Mouse (Mus musculus) 3134 (cell line): ENCODE measurements around the gene Gm21887.
"Not testable (repeated sequence)": the region's sequence is repeated elsewhere in the genome, so short reads cannot be mapped to it uniquely, and the experiment has no call there.

Experiments
- DNase-seq: peaks from one replicate; pipeline ENCODE4 v3.0.0-alpha.2; 2011; ENCODE audit warnings: low spot score; ENCODE audit not compliant: insufficient read length; ENCODE audit errors: extremely low read depth

The Gm21887 gene

DNA sequence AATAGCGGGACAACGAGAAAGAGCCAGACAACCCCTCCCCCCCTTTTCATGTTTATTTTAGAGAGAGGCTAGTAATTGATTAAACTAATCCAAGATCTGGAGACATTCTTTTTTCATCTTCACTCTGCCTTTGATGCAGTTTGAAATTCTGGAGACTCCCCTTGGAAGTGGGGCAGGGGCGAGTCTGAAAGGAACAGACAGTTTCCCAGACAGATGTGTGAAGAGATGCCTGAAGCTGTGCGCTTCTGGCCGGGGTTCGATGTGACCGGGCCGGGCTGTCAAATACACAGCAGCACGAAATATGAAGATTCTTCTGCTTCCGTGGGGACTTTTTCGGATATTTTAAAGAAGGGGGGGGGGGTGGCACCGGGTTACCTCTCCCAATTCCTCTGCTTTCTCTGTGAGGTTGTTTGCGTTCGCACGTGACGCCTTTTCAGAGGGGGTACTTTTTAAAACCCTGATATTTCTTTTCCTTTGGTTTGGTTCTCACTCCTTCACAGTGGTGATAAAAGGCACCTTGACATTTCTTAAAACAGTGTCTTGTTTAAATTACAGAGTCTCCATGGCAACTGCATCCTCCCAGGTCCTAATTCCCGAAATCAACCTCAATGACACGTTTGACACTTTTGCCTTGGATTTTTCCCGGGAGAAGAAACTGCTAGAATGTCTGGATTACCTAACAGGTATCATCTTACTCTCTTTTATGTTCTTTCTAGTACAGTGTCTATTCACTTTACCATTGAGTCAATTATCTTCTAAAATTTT is 25.9 kb upstream of the Gm21887 start:
- not testable (repeated sequence) for DNase-seq

DNA sequence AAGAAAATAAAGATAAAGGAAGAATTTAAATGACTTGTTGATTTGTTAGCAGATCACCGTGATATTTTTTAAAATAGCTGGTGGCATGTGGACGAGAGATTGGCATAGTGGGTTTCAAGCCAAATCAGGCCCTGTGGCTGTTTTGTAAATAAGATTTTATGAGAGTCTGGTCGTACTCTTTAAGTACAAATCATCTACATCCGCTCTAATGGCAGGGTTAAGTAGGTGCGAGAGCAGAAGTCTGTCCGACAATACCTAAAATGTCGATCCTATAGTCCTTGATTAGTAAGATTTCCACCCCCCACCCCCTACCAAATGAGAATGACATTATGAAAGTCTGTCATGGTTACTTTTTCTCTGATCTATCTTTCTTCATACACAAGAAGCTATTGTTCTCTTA is 25.1 kb upstream of the Gm21887 start:
- not testable (repeated sequence) for DNase-seq

DNA sequence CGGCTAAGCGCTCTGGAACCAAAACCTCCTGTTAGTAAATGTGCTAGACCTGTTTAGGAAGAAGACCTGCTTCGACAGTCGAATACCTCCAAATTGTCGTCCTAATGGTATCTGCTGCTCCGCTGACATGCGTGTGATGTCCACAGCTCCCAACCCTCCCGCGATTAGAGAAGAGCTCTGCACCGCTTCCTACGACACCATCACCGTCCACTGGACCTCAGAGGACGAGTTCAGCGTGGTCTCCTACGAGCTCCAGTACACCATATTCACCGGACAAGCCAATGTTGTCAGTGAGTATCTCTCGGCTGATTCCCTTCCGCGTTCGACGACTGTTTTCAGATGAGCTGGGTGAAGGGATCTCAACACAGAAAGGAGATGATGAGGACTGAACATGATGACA is 24.6 kb upstream of the Gm21887 start:
- not testable (repeated sequence) for DNase-seq

DNA sequence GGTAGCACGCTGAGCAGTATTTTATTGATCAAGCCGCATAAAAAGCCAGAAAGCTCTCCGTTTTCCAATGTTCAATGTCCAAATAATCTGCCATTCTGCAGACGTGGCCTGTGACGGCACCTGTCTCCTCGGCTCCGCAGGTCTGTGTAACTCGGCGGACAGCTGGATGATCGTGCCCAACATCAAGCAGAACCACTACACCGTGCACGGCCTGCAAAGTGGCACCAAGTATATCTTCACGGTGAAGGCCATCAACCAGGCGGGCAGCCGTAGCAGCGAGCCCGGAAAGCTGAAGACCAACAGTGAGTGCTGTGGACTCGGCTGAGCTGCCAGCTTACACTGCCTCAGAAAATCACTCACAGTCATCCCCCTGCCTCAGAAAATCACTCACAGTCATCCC is 23.7 kb upstream of the Gm21887 start:
- DNase-seq: not testable (repeated sequence)

DNA sequence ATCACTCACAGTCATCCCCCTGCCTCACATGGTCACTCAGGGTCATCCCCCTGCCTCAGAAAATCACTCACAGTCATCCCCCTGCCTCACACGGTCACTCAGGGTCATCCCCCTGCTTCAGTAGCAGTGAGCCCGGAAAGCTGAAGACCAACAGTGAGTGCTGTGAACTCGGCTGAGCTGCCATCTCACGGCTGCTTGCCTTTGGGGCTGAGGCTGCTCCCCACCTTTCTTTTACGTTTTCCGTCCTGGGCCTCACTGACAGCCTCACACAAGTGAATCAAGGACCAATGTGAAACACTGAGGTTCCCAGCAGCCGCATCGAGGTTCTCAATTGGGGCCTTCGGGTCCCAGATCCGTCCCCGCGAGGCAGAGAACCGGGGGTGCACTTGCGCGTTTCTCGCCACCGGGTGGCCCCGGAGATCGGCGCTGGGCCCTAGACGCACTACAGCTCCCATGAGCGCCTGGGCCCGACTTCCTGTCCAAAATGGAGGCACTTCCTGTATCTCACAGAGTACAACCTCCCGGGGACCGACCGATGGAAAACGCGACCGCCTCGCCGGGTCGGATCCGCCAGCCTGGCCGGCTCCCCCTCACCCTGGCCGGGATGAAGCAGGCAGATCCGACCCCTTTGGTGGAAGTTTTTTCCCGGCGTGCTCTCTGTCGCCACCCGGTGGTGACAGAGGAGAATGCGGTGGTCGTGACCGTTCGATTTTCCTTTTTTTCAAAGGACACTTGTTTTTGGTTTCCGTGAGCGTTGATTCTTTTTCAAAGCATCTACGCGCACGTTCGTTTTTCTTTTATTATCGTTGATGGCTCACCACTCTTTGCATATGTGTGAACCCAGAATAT is 22.7 kb upstream of the Gm21887 start:
- peak; percentile 75 for DNase-seq

DNA sequence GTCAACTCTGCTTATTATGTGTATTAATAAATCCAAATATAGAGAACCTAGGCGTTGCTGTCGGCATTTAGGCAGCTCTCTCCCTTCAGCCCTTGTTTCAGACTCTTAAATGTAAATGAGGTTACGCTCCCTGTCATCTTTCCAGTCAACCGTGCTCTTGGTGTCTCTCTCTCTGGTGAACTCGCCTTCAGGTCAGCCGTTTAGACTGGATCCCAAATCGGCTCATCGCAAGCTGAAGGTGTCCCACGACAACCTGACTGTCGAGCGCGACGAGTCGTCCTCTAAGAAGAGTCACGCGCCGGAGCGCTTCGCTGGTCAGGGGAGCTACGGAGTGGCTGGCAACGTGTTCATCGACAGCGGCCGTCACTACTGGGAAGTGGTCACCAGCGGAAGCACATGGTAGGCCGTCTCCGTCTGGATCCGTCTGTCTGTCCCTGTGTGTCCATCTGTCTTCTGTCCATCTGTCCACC is 22.1 kb upstream of the Gm21887 start:
- not testable (repeated sequence) for DNase-seq

DNA sequence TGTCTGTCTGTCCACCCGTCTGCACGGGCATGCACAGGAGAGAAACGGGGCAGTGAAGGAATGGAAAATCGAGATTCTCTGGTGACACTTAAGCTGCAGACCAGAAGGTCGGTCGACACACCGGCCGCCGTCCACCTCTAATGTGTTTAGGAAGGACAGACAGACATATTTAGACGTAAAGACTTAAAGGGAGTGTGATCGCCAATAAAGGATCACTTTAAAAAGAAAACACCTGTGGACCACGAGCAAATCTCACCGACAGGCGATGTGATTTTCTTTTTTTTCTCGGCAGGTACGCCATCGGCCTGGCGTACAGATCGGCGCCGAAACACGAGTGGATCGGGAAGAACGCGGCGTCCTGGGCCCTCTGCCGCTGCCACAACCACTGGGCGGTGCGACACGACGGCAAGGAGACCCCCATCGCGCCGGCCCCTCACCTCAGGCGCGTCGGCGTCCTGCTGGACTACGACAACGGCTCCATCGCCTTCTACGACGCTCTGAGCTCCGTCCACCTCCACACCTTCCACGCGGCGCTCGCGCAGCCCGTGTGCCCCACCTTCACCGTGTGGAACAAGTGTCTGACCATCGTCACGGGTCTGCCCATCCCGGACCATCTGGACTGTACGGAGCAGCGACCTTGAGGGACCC is 20.8 kb upstream of the Gm21887 start:
- DNase-seq: not testable (repeated sequence)

DNA sequence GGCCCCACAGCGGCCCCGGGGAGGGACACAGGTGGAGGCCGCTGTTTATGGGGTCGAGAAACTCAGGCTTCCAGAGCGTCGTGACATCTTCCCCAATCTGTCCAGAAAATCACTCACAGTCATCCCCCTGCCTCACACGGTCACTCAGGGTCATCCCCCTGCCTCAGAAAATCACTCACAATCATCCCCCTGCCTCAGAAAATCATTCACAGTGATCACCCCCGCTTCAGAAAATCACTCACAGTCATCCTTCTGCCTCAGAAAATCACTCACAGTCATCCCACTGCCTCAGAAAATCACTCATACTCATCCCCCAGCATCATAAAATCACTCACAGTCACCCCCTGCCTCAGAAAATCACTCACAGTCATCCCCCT is 20.3 kb upstream of the Gm21887 start:
- DNase-seq: not testable (repeated sequence)

DNA sequence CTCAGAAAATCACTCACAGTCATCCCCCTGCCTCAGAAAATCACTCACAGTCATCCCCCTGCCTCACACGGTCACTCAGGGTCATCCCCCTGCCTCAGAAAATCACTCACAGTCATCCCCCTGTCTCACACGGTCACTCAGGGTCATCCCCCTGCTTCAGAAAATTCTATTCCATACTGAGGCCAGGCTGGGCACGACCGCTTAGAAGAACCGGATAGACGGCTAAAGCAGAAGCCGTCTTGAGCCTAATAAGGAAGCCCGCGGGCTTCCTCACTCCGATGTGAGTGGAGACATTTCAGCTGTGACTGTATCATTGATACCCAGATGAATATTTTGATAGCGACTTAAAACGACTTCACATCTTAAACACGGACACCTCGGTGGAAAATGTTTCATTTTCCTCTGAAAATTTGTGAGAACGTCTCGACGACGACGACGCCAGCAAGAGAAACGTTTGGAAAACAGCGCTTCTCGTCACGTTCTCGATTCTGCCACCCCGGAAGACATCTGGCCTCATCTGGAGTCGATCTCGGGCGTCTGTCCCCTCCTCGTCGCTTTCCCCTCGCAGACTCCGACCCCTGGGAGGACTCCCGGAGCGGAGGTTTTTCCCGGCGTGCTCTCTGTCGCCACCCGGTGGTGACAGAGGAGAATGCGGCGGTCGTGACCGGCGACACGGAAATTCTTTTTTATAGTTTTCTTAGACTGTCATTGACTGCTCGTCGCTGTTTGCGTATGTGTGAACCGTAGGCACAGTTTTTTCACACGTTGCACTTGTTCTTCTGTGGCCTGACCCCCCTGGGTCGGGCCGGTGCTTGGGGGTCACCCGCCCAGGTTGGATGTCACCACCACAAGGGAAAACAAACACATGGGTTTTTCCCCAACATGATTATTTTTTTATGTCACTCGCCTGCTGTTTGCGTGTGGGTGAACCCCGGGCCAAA is 19.5 kb upstream of the Gm21887 start:
- DNase-seq: peak; percentile 70

DNA sequence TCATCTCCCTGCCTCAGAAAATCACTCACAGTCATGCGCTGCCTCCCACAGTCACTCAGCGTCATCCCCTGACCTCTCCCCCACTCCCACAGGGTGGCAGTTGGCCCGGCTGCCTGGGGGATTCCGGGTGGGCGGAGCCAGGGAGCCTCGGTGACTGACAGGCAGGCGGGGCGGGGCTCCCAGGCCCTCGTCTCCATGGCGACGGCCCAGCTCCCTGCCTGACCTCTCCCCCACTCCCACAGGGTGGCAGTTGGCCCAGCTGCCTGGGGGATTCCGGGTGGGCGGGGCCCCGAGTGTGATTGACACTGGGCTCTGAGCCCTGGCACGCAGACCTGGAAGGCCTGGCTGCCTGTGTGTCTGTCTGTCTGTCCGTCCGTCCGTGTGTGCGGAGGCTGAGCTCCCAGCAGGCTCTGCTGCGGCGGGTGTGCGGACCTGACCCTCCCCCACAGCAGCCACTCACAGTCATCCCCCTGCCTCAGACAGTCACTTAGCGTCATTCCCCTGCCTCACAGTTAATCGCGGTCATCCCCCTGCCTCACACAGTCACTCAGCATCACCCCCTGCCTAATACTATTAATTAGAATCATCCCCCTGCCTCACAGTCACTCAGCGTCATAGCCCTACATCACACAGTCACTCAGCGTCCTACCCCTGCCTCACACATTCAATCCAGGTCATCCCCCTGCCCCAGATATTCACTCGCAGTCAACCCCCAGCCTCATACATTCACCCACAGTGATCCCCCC is 18.2 kb upstream of the Gm21887 start:
- DNase-seq: peak; percentile 87

DNA sequence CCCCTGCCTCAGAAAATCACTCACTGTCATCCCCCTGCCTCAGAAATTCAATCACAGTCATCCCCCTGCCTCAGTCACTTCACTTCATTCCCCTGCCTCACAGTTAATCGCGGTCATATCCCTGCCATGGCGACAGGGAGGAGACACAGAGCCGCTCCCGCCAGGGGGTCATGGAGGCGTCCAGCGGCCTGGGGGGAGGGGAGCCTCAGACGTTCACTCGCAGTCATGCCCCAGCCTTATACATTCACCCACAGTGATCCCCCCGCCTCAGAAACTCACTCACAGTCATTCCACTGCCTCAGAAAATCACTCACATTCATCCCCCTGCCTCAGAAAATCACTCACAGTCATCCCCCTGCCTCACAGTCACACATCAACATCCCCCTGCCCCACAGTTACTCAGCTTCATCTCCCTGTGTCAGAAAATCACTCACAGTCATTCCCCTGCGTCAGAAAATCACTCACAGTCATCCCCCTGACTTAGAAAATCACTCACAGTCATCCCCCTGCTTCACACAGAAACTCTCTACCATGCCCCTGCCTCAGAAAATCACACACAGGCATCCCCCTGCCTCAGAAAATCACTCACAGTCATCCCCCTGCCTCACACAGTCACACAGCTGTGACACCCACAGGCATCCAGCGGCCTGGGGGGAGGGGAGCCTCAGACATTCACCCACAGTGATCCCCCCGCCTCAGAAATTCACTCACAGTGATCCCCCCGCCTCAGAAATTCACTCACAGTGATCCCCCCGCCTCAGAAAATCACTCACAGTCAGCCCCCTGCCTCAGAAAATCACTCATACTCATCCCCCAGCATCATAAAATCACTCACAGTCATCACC is 17.2 kb upstream of the Gm21887 start:
- not testable (repeated sequence) for DNase-seq

DNA sequence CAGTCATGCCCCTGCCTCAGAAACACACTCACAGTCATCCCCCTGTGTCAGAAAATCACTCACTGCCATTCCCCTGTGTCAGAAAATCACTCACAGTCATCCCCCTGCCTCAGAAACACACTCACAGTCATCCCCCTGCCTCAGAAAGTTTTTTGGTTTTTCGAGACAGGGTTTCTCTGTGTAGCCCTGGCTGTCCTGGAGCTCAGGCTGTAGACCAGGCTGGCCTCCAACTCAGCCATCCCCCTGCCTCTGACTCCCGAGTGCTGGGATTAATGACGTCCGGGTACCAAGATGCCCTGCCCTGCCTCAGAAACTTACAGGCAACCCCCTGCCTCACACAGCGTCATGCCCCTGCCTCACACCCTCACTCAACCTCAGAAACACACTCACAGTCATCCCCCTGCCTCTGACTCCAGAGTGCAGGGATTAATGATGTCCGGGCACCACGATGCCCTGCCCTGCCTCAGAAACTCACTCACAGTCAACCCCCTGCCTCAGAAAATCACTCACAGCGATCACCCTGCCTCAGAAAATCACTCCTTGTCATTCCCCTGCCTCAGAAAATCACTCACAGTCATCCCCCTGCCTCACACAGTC is 16.4 kb upstream of the Gm21887 start:
- not testable (repeated sequence) for DNase-seq

DNA sequence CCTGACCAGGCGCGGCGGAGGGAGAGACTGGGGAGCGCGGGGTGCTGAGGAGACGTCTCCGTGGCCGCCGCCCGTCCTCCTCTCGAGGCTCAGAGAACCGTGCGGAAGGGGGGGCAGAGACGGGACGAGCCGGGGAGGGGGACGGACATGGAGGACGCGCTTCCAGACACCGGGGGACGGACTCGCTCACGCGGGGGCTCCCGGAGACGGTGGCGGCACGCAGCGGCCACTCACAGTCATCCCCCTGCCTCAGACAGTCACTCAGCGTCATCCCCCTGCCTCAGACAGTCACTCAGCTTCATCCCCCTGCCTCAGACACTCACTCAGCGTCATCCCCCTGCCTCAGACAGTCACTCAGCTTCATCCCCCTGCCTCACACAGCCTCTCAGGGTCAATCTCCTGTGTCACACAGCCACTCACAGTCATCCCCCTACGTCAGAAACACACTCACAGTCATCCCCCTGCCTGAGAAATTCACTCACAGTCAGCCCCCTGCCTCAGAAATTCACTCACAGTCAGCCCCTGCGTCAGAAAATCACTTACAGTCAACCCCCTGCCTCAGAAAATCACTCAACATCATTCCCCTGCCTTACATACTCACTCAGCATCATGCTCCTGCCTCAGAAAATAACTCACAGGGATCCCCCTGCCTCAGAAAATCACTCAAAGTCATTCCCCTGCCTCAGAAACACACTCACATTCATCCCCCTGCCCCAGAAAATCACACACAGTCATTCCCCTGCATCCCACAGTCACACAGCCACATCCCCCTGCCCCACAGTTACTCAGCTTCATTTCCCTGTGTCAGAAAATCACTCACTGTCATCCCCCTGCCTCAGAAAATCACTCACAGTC is 15.2 kb upstream of the Gm21887 start:
- not testable (repeated sequence) for DNase-seq

DNA sequence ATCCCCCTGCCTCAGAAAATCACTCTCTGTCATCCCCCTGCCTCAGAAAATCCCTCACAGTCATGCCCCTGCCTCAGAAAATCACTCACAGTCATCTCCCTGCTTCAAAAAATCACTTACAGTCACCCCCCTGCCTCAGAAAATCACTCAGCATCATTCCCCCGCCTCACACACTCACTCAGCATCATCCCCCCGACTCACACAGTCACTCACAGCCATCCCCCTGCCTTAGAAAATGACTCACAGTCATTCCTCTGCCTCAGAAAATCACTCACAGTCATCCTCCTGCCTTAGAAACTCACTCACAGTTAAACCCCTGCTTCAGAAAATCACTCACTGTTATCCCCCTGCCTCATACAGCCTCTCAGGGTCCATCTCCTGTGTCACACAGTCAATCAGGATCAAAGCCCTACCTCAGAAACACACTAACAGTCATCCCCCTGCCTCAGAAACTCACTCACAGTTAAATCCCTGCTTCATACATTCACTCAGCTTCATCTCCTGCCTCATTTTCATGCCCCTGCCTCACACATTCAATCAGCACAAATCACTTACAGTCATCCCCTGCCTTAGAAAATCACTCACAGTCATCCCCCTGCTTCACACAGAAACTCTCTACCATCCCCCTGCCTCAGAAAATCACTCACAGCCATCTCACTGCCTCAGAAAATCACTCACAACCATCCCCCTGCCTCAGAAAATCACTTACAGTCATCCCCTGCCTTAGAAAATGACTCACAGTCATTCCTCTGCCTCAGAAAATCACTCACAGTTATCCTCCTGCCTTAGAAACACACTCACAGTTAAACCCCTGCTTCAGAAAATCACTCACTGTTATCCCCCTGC is 14.4 kb upstream of the Gm21887 start:
- peak; percentile 68 for DNase-seq

DNA sequence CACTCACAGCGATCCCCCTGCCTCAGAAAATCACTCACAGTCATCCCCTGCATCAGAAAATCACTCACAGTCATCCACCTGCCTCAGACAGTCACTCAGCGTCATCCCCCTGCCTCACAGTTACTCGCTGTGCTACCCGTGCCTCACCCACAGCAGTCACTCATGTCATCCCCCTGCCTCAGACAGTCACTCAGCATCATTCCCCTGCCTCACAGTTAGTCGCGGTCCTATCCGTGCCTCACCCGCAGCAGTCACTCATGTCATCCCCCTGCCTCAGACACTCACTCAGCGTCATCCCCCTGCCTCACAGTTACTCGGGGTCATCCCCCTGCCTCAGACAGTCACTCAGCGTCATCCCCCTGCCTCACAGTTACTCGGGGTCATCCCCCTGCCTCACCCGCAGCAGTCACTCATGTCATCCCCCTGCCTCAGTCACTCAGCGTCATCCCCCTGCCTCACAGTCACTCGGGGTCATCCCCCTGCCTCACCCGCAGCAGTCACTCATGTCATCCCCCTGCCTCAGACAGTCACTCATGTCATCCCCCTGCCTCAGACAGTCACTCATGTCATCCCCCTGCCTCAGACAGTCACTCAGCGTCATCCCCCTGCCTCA is 13.4 kb upstream of the Gm21887 start:
- peak; percentile 44 for DNase-seq

DNA sequence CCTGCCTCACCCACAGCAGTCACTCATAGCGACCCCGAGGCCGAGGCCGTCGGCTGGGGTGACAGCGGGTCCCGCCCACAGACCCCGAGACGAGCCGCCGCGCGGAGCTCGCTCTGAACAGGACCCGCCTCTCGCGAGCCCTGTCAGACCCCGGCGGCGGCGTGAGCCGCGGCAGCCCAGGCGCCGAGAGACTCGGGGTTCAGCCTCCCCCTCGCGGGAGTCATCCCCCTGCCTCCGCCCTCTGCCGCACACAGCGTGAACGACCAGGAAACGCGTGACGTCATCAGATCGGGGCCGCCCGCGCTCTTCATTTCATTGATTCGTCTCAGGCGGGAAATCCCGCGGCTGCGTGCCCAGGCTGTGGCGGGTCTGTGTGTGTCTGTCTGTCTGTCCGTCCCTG is 12.5 kb upstream of the Gm21887 start:
- peak; percentile 74 for DNase-seq
